ENCODE assay signal across 8 mouse cellular contexts in the genomic region with DNA sequence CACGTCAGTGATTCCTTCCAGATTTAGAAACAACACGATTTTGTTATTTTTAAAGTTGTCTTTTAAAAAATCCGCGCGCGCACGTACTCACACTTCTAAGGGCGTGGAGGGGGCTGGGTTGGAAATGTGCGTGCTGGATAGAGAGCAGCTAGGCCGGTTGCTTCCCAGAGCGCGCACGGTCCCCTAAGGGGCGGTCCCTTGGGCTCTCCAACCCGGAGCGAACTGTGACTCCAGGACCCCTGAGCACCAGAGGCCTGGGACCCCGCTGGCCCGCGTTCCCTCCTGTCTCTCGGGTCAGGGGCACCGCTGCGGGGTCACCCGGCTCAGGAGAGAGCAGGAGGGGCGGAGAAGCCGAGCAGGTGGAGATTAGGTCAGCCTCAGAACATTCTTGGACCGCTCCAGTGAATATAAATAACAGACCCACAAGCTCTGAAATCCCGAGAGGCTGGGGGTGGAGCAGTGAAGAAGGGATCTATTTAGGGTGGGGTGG. TPM values are rescaled to one million over a fixed set of nuclear protein-coding genes. Genes with fewer than 3 reads are reported as not detected.
DNase-seq lines count a peak whose midpoint lies in the region; ATAC-seq and TF ChIP-seq lines count a peak whose summit lies in the region.

Gene Pacsin3, plus strand, starts transcription at position 294 of the 490 bp plus-strand sequence.

- no peak for DNase-seq in layer of hippocampus, adult 8-10 months (ENCODE audit: low spot score in 2 of 2)
- DNase-seq in layer of hippocampus, adult 11-12 months (ENCODE audit: low spot score) = no peak
- peak; percentile 77 for DNase-seq in forebrain, embryonic 11.5 days (ENCODE audit: low spot score)
- DNase-seq in heart, postnatal 14 days = peak; percentile 49 to 50
- peak in 1 of 2 experiments; percentile 49 for DNase-seq in left cerebral cortex, adult 8-10 months (ENCODE audit: low spot score in 2 of 2)
- DNase-seq in spleen, postnatal 4 days (ENCODE audit: low spot score in 2 of 2) = no peak

- 6% methylated on average over 27 of the region's 27 CpGs for WGBS in bone marrow, adult 2 months
- WGBS in forebrain, embryonic 11.5 days = under 1% methylated on average over 27 of the region's 27 CpGs
- 2% methylated on average over 27 of the region's 27 CpGs for WGBS in midbrain, embryonic 16.5 days

- peaks cover 7% of the 10 kb centered on the region for H3K27me3 ChIP-seq in forebrain, embryonic 11.5 days (ENCODE audit: control insufficient read depth, insufficient read depth, low read length)
- H3K27me3 ChIP-seq in midbrain, embryonic 16.5 days (ENCODE audit: control insufficient read depth, insufficient read depth, low read depth, low read length) = peaks cover 22% of the 10 kb centered on the region

- no peak for TF ChIP-seq POLR2A in bone marrow, adult 2 months (IDR thresholded peaks at IDR 0.05; ENCODE audit: borderline replicate concordance, control insufficient read depth, low read depth, low read length)

- H3K9me3 ChIP-seq in forebrain, embryonic 11.5 days (ENCODE audit: control insufficient read depth, low read length) = no peaks in the 10 kb centered on the region
- H3K9me3 ChIP-seq in midbrain, embryonic 16.5 days (replicated peaks; ENCODE audit: control insufficient read depth, low read length, poor library complexity, severe bottlenecking) = no peaks in the 10 kb centered on the region

- H3K4me2 ChIP-seq in forebrain, embryonic 11.5 days (ENCODE audit: low read depth, low read length, severe bottlenecking) = peak within 1 kb of the TSS; percentile 97
- H3K4me2 ChIP-seq in midbrain, embryonic 16.5 days (ENCODE audit: low read length) = peak within 1 kb of the TSS; percentile 99

- intact Hi-C loops in heart, postnatal 14 days (cut with DNase I) = no loop called here

- peak within 1 kb of the TSS; percentile 75 for H3K9ac ChIP-seq in forebrain, embryonic 11.5 days (ENCODE audit: low read length)
- H3K9ac ChIP-seq in midbrain, embryonic 16.5 days (ENCODE audit: low read depth, low read length) = peak within 1 kb of the TSS; percentile 68

- no peak within 1 kb of the TSS for H3K27ac ChIP-seq in bone marrow, adult 2 months (ENCODE audit: control insufficient read depth, insufficient read depth, low read depth, low read length, poor library complexity)
- H3K27ac ChIP-seq in forebrain, embryonic 11.5 days (ENCODE audit: low read depth, low read length) = peak within 1 kb of the TSS; percentile 39; the same call in 1 of the 2 replicates
- 0 out of 2 replicates have a peak within 1 kb of the TSS, but pooled peaks have one; percentile 32 for H3K27ac ChIP-seq in midbrain, embryonic 16.5 days (ENCODE audit: low read length)

- peak; percentile 47; the same call in 1 of the 2 replicates for ATAC-seq in forebrain, embryonic 11.5 days (replicated peaks; ENCODE audit: low FRiP score)
- peak; percentile 30; the same call in 1 of the 2 replicates for ATAC-seq in midbrain, embryonic 16.5 days

- H3K36me3 ChIP-seq in forebrain, embryonic 11.5 days (ENCODE audit: control insufficient read depth, insufficient read depth, low read length) = no peaks in the 10 kb centered on the region
- H3K36me3 ChIP-seq in midbrain, embryonic 16.5 days (ENCODE audit: control insufficient read depth, insufficient read depth, low read length) = no peaks in the 10 kb centered on the region

- no peak for TF ChIP-seq CTCF in bone marrow, adult 2 months (IDR thresholded peaks at IDR 0.05; ENCODE audit: control insufficient read depth, insufficient read depth, low read length)

- H3K4me3 ChIP-seq in bone marrow, adult 2 months (replicated peaks; ENCODE audit: control insufficient read depth, low read depth, low read length) = peak within 1 kb of the TSS; percentile 21
- H3K4me3 ChIP-seq in forebrain, embryonic 11.5 days (ENCODE audit: low read depth, low read length) = peak within 1 kb of the TSS; percentile 55
- H3K4me3 ChIP-seq in midbrain, embryonic 16.5 days (ENCODE audit: low read depth, low read length) = peak within 1 kb of the TSS; percentile 56

- no peaks in the 10 kb centered on the region; the same call in 1 of the 2 replicates for H3K4me1 ChIP-seq in bone marrow, adult 2 months (ENCODE audit: control insufficient read depth, insufficient read depth, low read length)
- H3K4me1 ChIP-seq in forebrain, embryonic 11.5 days (replicated peaks; ENCODE audit: control insufficient read depth, insufficient read depth, low read length) = peaks cover 14% of the 10 kb centered on the region
- peaks cover 27% of the 10 kb centered on the region for H3K4me1 ChIP-seq in midbrain, embryonic 16.5 days (ENCODE audit: control insufficient read depth, insufficient read depth, low read length)

RNA-seq across cellular contexts. Expression of gene Pacsin3, which starts in this region (rescaled TPM):
- total RNA-seq in layer of hippocampus, adult 8-10 months (2022) = 10 to 100 TPM; 27.1 to 34.4 (median 31.0) TPM
- polyA plus RNA-seq in bone marrow, adult 2 months (2011; ENCODE audit: insufficient read depth, insufficient read length, low replicate concordance, missing spikeins) = 2.6 and 6.7 TPM in 2 replicates
- 28.9 and 34.8 TPM in 2 replicates for polyA plus RNA-seq in forebrain, embryonic 11.5 days (2014; fragmentation: Nextera tagmentation; extraction: Ambion mirVana)
- 100 to 1,000 TPM; 106 to 109 TPM for total RNA-seq in heart, postnatal 14 days (2021)
- 10 to 100 TPM; 40.3 to 47.5 (median 45.7) TPM for total RNA-seq in left cerebral cortex, adult 8-10 months (2022)
- 9.7 and 17.5 TPM in 2 replicates for polyA plus RNA-seq in midbrain, embryonic 16.5 days (2015; fragmentation: Nextera tagmentation; extraction: Ambion mirVana)

Comparison
In these comparisons a context has a peak if more than half of its experiments do, and no peak if none do; other contexts are left out.
1. DNase-seq: peak in forebrain, embryonic 11.5 days (single experiment) and heart, postnatal 14 days (2 of 2); none in layer of hippocampus, adult 8-10 months (0 of 2), layer of hippocampus, adult 11-12 months (single experiment) and spleen, postnatal 4 days (0 of 2).
2. Peak in every context shown above with its lines, with median percentiles within 50 percentile points of each other: H3K4me3 ChIP-seq.